Comparison of ENCODE assay signal across 8 mouse cellular contexts in the genomic region with DNA sequence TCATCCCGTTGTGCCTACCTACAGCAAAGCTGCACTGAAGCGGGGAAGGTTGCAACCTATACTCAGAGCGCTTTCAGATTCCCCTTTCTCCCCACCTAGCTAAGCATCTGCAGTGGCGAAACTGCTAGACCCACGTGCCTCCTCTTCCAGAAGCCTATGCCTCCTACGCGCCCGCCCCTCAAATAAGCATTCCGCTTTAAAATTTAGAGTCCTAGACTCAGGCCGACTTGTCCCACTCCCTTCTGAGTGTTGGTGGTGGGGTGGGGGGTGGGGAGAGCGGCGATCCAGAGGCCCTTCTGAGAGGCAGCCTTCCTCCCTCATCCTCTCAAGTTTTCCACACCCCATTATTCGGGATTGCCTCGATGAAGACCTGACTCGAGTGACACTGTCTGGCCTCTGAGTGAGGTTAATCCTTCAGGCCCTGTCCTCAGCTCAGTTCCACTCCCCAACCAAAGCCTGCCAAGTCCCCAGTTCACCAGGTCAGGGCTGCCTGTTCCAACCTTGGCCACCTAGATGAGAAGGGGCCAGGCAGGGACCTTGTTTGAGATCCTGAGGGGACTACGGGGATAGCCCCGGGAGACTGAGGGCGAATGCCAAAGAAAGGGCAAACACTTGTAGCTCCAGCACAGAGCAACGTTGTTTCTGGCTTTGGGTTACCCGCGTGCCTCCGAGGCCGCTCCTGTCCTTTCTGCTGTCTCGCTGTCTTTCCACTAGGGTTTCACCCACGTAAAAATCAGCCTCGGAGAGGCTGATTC. TPM values are rescaled to one million over a fixed set of nuclear protein-coding genes. Genes with fewer than 3 reads are reported as not detected.
DNase-seq lines count a peak whose midpoint lies in the region; ATAC-seq and TF ChIP-seq lines count a peak whose summit lies in the region.

No protein-coding gene starts in this region.

- no peak for TF ChIP-seq POLR2A in brain, embryonic 14.5 days (IDR thresholded peaks at IDR 0.05; ENCODE audit: borderline replicate concordance, extremely low read depth, insufficient read depth, insufficient read length, poor library complexity, severe bottlenecking)

- no peaks in the 10 kb centered on the region for H3K36me3 ChIP-seq in heart, embryonic 16.5 days (ENCODE audit: control insufficient read depth, insufficient read depth)
- H3K36me3 ChIP-seq in hindbrain, embryonic 15.5 days: no peaks in the 10 kb centered on the region
- peaks cover 4% of the 10 kb centered on the region; the same call in 1 of the 2 replicates for H3K36me3 ChIP-seq in midbrain, postnatal 0 days (ENCODE audit: insufficient read depth, low read length)

- H3K4me3 ChIP-seq in heart, embryonic 16.5 days (ENCODE audit: low read length): peak overlapping the region; percentile 41
- peak overlapping the region; percentile 26 for H3K4me3 ChIP-seq in hindbrain, embryonic 15.5 days
- H3K4me3 ChIP-seq in midbrain, postnatal 0 days (ENCODE audit: low read depth, low read length): peak overlapping the region; percentile 26

- 4% methylated on average over 26 of the region's 26 CpGs for WGBS in heart, embryonic 16.5 days
- WGBS in hindbrain, embryonic 15.5 days: 5% methylated on average over 26 of the region's 26 CpGs
- WGBS in midbrain, postnatal 0 days: 7% methylated on average over 26 of the region's 26 CpGs

- H3K4me1 ChIP-seq in heart, embryonic 16.5 days (ENCODE audit: control insufficient read depth, insufficient read depth, low read length): peaks cover 28% of the 10 kb centered on the region
- H3K4me1 ChIP-seq in hindbrain, embryonic 15.5 days (replicated peaks): peaks cover 51% of the 10 kb centered on the region
- peaks cover 14% of the 10 kb centered on the region for H3K4me1 ChIP-seq in midbrain, postnatal 0 days (ENCODE audit: insufficient read depth, low read length)

- H3K27me3 ChIP-seq in heart, embryonic 16.5 days (ENCODE audit: control insufficient read depth, insufficient read depth, low read length): peaks cover 59% of the 10 kb centered on the region
- H3K27me3 ChIP-seq in hindbrain, embryonic 15.5 days: 0 out of 2 replicates have a peak, but pooled peaks cover 2% of the 10 kb centered on the region
- H3K27me3 ChIP-seq in midbrain, postnatal 0 days (ENCODE audit: insufficient read depth, low read length): 0 out of 2 replicates have a peak, but pooled peaks cover 4% of the 10 kb centered on the region

- H3K9ac ChIP-seq in heart, embryonic 16.5 days (ENCODE audit: low read length): peak overlapping the region; percentile 44; the same call in 1 of the 2 replicates
- 0 out of 2 replicates have a peak overlapping the region, but pooled peaks have one; percentile 20 for H3K9ac ChIP-seq in hindbrain, embryonic 15.5 days
- 0 out of 2 replicates have a peak overlapping the region, but pooled peaks have one; percentile 13 for H3K9ac ChIP-seq in midbrain, postnatal 0 days (replicated peaks; ENCODE audit: low read length, poor library complexity, severe bottlenecking)

- DNase-seq in heart, adult 11 months: no peak
- peak; percentile 35 for DNase-seq in brain, embryonic 14.5 days (ENCODE audit: low read depth)
- no peak for DNase-seq in midbrain, postnatal 0 days (ENCODE audit: low spot score)
- no peak for DNase-seq in urinary bladder, postnatal 25 days (ENCODE audit: low spot score)
- no peak for DNase-seq in spleen, postnatal 36 days (ENCODE audit: low spot score in 2 of 2)
- no peak for DNase-seq in gastrocnemius, adult 18-20 months (ENCODE audit: low spot score)

- peak overlapping the region; percentile 64 for H3K4me2 ChIP-seq in heart, embryonic 16.5 days (ENCODE audit: low read depth, low read length)
- H3K4me2 ChIP-seq in hindbrain, embryonic 15.5 days: peak overlapping the region; percentile 59
- H3K4me2 ChIP-seq in midbrain, postnatal 0 days (ENCODE audit: low read depth, low read length, poor library complexity, severe bottlenecking): peak overlapping the region; percentile 64

- TF ChIP-seq CTCF in brain, embryonic 14.5 days (IDR thresholded peaks at IDR 0.05; ENCODE audit: borderline replicate concordance, extremely low read depth, insufficient read depth, insufficient read length): no peak
- no peak for TF ChIP-seq CTCF in midbrain, postnatal 0 days (IDR thresholded peaks at IDR 0.05)

- H3K27ac ChIP-seq in heart, embryonic 16.5 days (ENCODE audit: low read length): no peak overlapping the region
- H3K27ac ChIP-seq in hindbrain, embryonic 15.5 days (replicated peaks): no peak overlapping the region
- no peak overlapping the region for H3K27ac ChIP-seq in midbrain, postnatal 0 days (ENCODE audit: low read depth, low read length)

- no peaks in the 10 kb centered on the region for H3K9me3 ChIP-seq in heart, embryonic 16.5 days (replicated peaks; ENCODE audit: control insufficient read depth, low read length)
- no peaks in the 10 kb centered on the region for H3K9me3 ChIP-seq in hindbrain, embryonic 15.5 days
- H3K9me3 ChIP-seq in midbrain, postnatal 0 days (ENCODE audit: low read length): no peaks in the 10 kb centered on the region

- no peak for ATAC-seq in heart, embryonic 16.5 days (replicated peaks; ENCODE audit: extremely low read depth, insufficient read depth, low FRiP score)
- no peak for ATAC-seq in hindbrain, embryonic 15.5 days (ENCODE audit: low FRiP score, low read depth)
- no peak for ATAC-seq in midbrain, postnatal 0 days (ENCODE audit: low FRiP score)

RNA-seq across cellular contexts. Expression of a gene that starts 1.2 kb away (rescaled TPM):
- polyA plus RNA-seq in heart, embryonic 16.5 days (2015; fragmentation: Nextera tagmentation; extraction: Ambion mirVana): 7.8 and 10.1 TPM in 2 replicates
- 20.0 and 33.4 TPM in 2 replicates for polyA plus RNA-seq in brain, embryonic 14.5 days (2012; rRNA removed)
- polyA plus RNA-seq in hindbrain, embryonic 15.5 days (2015; fragmentation: Nextera tagmentation; extraction: Ambion mirVana): 50.7 and 74.7 TPM in 2 replicates
- total RNA-seq in midbrain, postnatal 0 days (2014; rRNA removed): 19.2 and 27.1 TPM in 2 replicates
- polyA plus RNA-seq in midbrain, postnatal 0 days (2015; fragmentation: Nextera tagmentation; extraction: Ambion mirVana): 49.0 and 50.8 TPM in 2 replicates
- under 1 TPM in 1 of 2 experiments, not detected in 1; 0.57 TPM for total RNA-seq in gastrocnemius, adult 18-20 months (2021)

RNA-seq across cellular contexts. Expression of a gene that starts 16.7 kb away (rescaled TPM):
- 14.0 and 15.1 TPM in 2 replicates for polyA plus RNA-seq in heart, embryonic 16.5 days (2015; fragmentation: Nextera tagmentation; extraction: Ambion mirVana)
- polyA plus RNA-seq in brain, embryonic 14.5 days (2012; rRNA removed): 41.0 and 55.9 TPM in 2 replicates
- polyA plus RNA-seq in hindbrain, embryonic 15.5 days (2015; fragmentation: Nextera tagmentation; extraction: Ambion mirVana): 20.1 and 20.3 TPM in 2 replicates
- total RNA-seq in midbrain, postnatal 0 days (2014; rRNA removed): 27.8 and 28.2 TPM in 2 replicates
- 17.6 and 19.1 TPM in 2 replicates for polyA plus RNA-seq in midbrain, postnatal 0 days (2015; fragmentation: Nextera tagmentation; extraction: Ambion mirVana)
- total RNA-seq in gastrocnemius, adult 18-20 months (2021): 1 to 10 TPM; 3.2 to 3.4 TPM

RNA-seq across cellular contexts. Expression of a gene that starts 17.1 kb away (rescaled TPM):
- 29.2 and 29.4 TPM in 2 replicates for polyA plus RNA-seq in heart, embryonic 16.5 days (2015; fragmentation: Nextera tagmentation; extraction: Ambion mirVana)
- polyA plus RNA-seq in brain, embryonic 14.5 days (2012; rRNA removed): 29.2 and 29.4 TPM in 2 replicates
- 30.7 and 33.3 TPM in 2 replicates for polyA plus RNA-seq in hindbrain, embryonic 15.5 days (2015; fragmentation: Nextera tagmentation; extraction: Ambion mirVana)
- total RNA-seq in midbrain, postnatal 0 days (2014; rRNA removed): 20.5 and 21.0 TPM in 2 replicates
- 13.6 and 14.7 TPM in 2 replicates for polyA plus RNA-seq in midbrain, postnatal 0 days (2015; fragmentation: Nextera tagmentation; extraction: Ambion mirVana)
- 1 to 10 TPM; 6.3 to 8.1 TPM for total RNA-seq in gastrocnemius, adult 18-20 months (2021)

RNA-seq across cellular contexts. Expression of a gene that starts 23.6 kb away (rescaled TPM):
- 9.5 and 13.4 TPM in 2 replicates for polyA plus RNA-seq in heart, embryonic 16.5 days (2015; fragmentation: Nextera tagmentation; extraction: Ambion mirVana)
- 29.1 and 44.3 TPM in 2 replicates for polyA plus RNA-seq in brain, embryonic 14.5 days (2012; rRNA removed)
- 31.8 and 42.1 TPM in 2 replicates for polyA plus RNA-seq in hindbrain, embryonic 15.5 days (2015; fragmentation: Nextera tagmentation; extraction: Ambion mirVana)
- 22.4 and 37.1 TPM in 2 replicates for total RNA-seq in midbrain, postnatal 0 days (2014; rRNA removed)
- polyA plus RNA-seq in midbrain, postnatal 0 days (2015; fragmentation: Nextera tagmentation; extraction: Ambion mirVana): 8.2 and 8.8 TPM in 2 replicates
- 10 to 100 TPM; 10.8 to 24.9 TPM for total RNA-seq in gastrocnemius, adult 18-20 months (2021)

RNA-seq across cellular contexts. Expression of a gene that starts 27.9 kb away (rescaled TPM):
- polyA plus RNA-seq in heart, embryonic 16.5 days (2015; fragmentation: Nextera tagmentation; extraction: Ambion mirVana): 66.1 and 68.4 TPM in 2 replicates
- polyA plus RNA-seq in brain, embryonic 14.5 days (2012; rRNA removed): 76.1 and 81.0 TPM in 2 replicates
- 48.6 and 56.2 TPM in 2 replicates for polyA plus RNA-seq in hindbrain, embryonic 15.5 days (2015; fragmentation: Nextera tagmentation; extraction: Ambion mirVana)
- 41.3 and 41.7 TPM in 2 replicates for total RNA-seq in midbrain, postnatal 0 days (2014; rRNA removed)
- polyA plus RNA-seq in midbrain, postnatal 0 days (2015; fragmentation: Nextera tagmentation; extraction: Ambion mirVana): 37.2 and 39.7 TPM in 2 replicates
- 10 to 100 TPM; 42.2 to 49.1 TPM for total RNA-seq in gastrocnemius, adult 18-20 months (2021)
